Mouse (Mus musculus) c-Kit-positive CD71-negative TER-119-negative erythroid progenitor cells, embryonic 14.5 days (primary cell): ENCODE measurements around the gene Gm36176.

Experiments
- DNase-seq: peaks from one replicate; pipeline ENCODE4 v3.0.0-alpha.2; 2013; ENCODE audit warnings: low read depth

Gene Gm36176

GRCm38 (mm10) chr10:77882553-77882952, 36.0 kb downstream of the Gm36176 start:
- DNase-seq, result no peak

DNA sequence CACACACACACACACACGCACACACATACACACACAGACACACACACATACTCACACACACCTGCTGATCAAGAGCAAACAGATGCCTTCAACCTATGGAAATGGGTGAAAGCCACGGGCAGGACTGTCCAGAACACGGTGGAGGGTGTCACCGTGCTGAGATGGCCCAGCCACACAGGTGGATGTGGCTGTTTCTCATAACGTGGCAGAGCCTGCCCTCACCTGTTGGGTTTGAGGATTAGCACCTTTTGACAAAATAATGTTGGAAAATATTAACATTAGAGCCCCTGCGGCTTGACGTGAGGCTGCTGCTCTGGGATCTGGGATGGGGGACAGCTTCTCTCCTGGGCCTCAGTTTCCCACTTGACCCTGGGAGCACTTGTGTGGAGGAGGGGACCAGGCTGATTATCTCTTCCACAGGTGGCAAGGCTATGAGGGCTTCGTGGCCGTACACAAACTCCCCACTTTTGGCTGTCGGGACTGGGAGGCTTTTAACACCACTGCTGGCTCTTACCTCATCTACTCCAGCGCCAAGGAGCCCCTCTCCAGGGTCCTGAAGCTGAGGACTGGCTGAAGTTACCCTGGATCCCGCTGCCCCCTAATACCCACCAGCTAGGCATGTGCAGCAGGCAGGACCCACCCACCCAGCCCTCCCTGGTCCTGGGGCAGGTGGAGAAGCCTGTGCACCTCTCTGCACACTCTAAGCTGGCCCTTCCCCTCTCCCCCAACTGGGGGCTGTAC, 39.6 kb downstream of the Gm36176 start:
- no peak for DNase-seq

DNA sequence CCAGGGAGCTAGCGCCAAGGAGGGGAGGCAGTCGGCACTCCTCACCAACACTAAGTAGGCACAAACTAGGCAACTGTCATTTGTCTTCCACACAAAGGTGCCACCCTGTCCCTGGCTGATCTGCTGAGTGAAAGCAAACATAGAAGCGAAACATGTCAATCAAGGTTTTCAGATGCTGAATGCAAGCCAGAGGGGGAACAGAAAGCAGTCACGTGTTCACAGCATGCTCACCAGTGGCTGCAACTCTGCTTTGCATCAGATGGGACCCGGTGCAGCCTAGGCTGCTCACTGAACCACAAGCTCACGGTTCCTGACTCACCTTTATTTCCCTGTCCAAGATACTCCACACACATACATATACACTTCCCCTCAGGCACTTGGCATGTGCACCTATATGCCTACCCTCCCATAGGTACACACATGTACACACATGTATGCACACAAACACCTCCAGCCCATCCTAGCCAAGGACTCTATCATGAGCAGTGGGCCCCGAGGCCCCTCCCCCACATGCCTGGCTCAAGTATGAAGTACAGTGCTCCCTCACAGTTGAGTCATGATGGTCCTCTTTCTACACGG, 44.5 kb downstream of the Gm36176 start:
- no peak for DNase-seq

GRCm38 (mm10) chr10:77895562-77895961, 49.0 kb downstream of the Gm36176 start:
- no peak for DNase-seq
